Mouse (Mus musculus) hindbrain, embryonic 10.5 days (tissue): ENCODE data around the gene Dnmt3a. TPM values are rescaled to one million over a fixed set of nuclear protein-coding genes. Genes with fewer than 3 reads are reported as not detected.

ENCODE experiments used
- DNase-seq: peaks from one replicate; pipeline ENCODE4 v3.0.0-alpha.2; 2017; ENCODE audit warnings: low spot score
- H3K27ac ChIP-seq: fragments of 300-500 bp; sonication (generic); 2 replicates; pipeline ENCODE4 v1.5.1; 2016; ENCODE audit warnings: mild to moderate bottlenecking, moderate library complexity
- H3K27me3 ChIP-seq: fragments of 300-500 bp; sonication (generic); 2 replicates; pipeline ENCODE4 v1.6.1; 2016; ENCODE audit warnings: mild to moderate bottlenecking; ENCODE audit not compliant: poor library complexity, insufficient read depth, severe bottlenecking
- H3K36me3 ChIP-seq: fragments of 300-500 bp; sonication (generic); 2 replicates; pipeline ENCODE4 v1.6.1; 2016; ENCODE audit warnings: mild to moderate bottlenecking, moderate library complexity
- H3K4me1 ChIP-seq: fragments of 300-500 bp; sonication (generic); replicated peaks from 2 replicates; pipeline ENCODE4 v1.6.1; 2016; ENCODE audit warnings: mild to moderate bottlenecking
- H3K4me3 ChIP-seq: fragments of 300-500 bp; sonication (generic); 2 replicates; pipeline ENCODE4 v1.5.1; 2016; ENCODE audit warnings: mild to moderate bottlenecking, moderate library complexity
- H3K9me3 ChIP-seq: fragments of 300-500 bp; sonication (generic); 2 replicates; pipeline ENCODE4 v1.6.1; 2016; ENCODE audit warnings: mild to moderate bottlenecking, moderate library complexity
- WGBS: fragments of 180-500 bp; shearing (Covaris S2); methylation state at CpG from one replicate; pipeline ENCODE4 v1.1.7; 2016; 5-methylcytosine and 5-hydroxymethylcytosine counted together
- polyA plus RNA-seq: library from polyadenylated mRNA; unstranded; fragments of >200 nt; fragmentation: Nextera tagmentation; extraction: Ambion mirVana; gene quantifications from 2 replicates; pipeline ENCODE4 v1.2.1, GENCODE M21; 2016

Dnmt3a gene
- polyA plus RNA-seq, 1 experiment from 2014 or later, result 127 TPM

- H3K9me3 ChIP-seq, result no peaks in the 10 kb centered on the region
- peaks cover 4% of the 10 kb centered on the region; the same call in 1 of the 2 replicates for H3K36me3 ChIP-seq
- H3K4me1 ChIP-seq, result peaks cover 27% of the 10 kb centered on the region
- H3K27me3 ChIP-seq, result peaks cover 29% of the 10 kb centered on the region
- no peak overlapping the region; the same call in 1 of the 2 replicates for H3K27ac ChIP-seq
- no peak overlapping the region for H3K4me3 ChIP-seq
- DNase-seq, result peak; percentile 66
- 6% methylated on average over 6 of the region's 6 CpGs for WGBS
Measured at GRCm38 (mm10) chr12:3850731-3851130, 44.9 kb downstream of the Dnmt3a start.

DNA sequence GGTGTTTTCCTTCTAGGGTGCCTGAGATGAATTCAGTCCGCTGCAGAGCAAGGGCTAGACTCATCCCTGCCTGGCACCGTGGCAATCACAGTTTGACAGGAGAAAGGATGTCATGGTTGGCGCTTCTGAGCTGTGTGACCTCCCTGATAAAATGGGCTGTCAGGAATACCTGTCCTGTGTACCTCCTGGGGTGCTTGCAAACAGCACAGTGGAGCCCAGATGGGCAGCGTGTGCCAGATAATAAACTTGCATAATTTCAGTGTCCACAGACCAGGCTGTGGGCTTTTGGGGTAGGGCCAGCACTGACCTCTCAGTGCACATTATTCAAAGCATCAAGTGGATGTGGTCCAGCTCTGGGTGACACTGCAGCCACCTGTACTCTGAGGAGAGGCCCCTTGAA lies 45.4 kb downstream of the Dnmt3a start:
- Histone ChIP-seq H3K27ac (no peak overlapping the region; the same call in 1 of the 2 replicates), H3K27me3 (peaks cover 25% of the 10 kb centered on the region), H3K4me3 (no peak overlapping the region), H3K4me1 (peaks cover 31% of the 10 kb centered on the region), H3K9me3 (no peaks in the 10 kb centered on the region), H3K36me3 (0 out of 2 replicates have a peak, but pooled peaks cover 4% of the 10 kb centered on the region)
- DNase-seq, result no peak
- WGBS, result 44% methylated on average over 4 of the region's 4 CpGs

DNA sequence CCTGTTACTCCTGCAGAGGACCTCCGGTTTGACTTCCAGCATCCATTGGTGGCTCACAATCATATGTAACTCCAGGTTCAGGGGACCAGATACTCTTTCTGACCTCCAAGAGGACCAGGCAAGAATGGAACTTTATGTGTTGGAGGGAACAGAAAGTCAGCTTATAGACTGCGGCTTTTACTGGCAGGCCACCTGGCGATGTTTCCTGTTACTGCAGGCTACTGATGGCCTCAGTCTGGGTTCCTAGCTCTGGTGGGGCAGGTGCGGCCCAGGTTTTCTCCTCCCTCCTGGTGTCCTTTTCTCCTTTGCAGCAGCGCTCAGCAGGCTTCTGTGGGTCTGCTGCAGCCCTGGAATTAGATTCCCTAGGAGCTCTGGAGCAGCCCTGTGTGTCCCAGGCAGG lies 46.7 kb downstream of the Dnmt3a start:
- 41% methylated on average over 5 of the region's 5 CpGs for WGBS
- H3K9me3 ChIP-seq, result no peaks in the 10 kb centered on the region
- no peak overlapping the region for H3K4me3 ChIP-seq
- H3K27me3 ChIP-seq, result peaks cover 22% of the 10 kb centered on the region
- 0 out of 2 replicates have a peak, but pooled peaks cover 4% of the 10 kb centered on the region for H3K36me3 ChIP-seq
- H3K27ac ChIP-seq, result no peak overlapping the region
- peaks cover 35% of the 10 kb centered on the region for H3K4me1 ChIP-seq
- DNase-seq, result no peak

DNA sequence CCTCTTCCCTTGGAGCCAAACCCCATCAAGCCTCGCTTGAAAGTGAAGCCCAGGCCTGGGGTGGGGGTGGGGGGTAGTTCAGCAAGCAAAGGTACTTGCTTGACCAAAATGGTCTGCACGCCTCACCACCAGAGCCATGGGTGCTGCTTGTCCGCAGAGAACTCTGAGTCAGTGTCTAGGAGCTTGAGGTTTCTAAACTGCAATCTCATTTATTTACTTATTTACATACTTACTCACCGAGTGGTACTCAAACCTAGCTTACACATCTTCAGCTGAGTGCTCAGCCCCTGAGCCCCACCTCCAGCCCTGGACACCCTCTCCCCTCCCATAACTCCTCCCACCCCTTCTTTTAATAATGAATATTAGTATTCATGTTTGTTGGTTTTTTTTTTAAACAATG lies 48.6 kb downstream of the Dnmt3a start:
- Histone ChIP-seq H3K36me3 (0 out of 2 replicates have a peak, but pooled peaks cover 4% of the 10 kb centered on the region), H3K27ac (no peak overlapping the region), H3K4me3 (no peak overlapping the region), H3K9me3 (no peaks in the 10 kb centered on the region), H3K27me3 (peaks cover 19% of the 10 kb centered on the region), H3K4me1 (peaks cover 42% of the 10 kb centered on the region)
- 74% methylated on average over 4 of the region's 4 CpGs for WGBS
- no peak for DNase-seq

DNA sequence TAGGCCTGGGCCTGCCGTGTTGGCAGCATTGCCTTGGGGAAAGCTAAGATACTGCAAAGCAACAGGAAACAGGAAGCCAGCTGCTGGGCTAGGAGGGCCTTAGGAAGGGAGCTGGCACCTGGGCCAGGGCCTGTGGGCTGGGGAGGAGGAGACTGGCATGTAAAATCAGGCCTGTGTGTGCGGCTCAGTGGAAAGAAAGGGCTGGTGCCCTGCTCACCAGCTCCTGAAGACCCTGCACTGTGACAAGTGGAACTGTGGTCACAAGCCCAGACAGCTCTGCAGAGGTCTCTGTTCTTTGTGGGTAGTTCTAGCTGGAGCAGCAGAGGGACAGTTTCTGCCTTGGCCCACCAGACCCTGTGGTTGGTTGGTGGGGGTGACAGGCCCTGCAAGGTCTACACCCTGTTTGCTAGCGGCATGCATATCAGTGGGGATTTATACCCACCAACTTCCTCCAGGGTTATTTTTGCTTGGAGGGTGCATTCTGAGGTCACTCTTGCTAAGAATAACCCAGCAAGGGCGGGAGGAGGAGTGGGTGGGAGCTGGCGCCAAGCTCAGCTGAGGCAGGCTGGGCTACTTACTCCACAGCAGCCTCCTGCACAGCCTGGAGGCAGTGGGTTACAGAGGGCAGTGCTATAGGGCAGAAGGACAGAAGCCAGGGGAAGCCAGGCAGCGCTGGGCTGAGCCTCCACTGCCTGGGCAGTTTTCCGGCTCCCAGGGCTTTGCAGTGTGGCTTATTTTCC lies 50.1 kb downstream of the Dnmt3a start:
- DNase-seq, result no peak
- WGBS, result 57% methylated on average over 7 of the region's 7 CpGs
- 0 out of 2 replicates have a peak, but pooled peaks cover 4% of the 10 kb centered on the region for H3K36me3 ChIP-seq

DNA sequence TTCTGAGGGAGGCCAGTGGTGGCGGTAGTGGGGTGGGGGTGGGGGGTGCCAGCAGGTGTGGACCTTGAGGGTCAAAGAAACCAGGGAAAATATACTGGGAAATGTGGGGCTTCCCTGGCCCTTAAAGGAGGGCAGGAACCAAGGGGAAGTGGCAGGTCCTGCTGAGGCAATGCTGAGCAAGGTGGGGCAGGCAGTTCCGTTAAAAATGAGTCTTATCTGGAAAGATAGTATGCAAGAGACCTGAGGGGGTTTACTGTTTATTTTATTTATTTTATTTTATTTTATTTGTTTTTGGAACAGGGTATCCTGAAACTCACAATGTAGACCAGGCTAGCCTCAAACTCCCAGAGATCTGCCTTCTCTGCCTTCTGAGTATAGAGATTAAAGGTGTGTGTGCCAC lies 50.9 kb downstream of the Dnmt3a start:
- H3K4me3 ChIP-seq, result no peak overlapping the region

More for the DNA sequence above, 50.1 kb downstream of the Dnmt3a start:
- Histone ChIP-seq H3K4me3 (no peak overlapping the region), H3K9me3 (no peaks in the 10 kb centered on the region), H3K4me1 (peaks cover 35% of the 10 kb centered on the region), H3K27me3 (peaks cover 17% of the 10 kb centered on the region), H3K27ac (peak overlapping the region; percentile 23; the same call in 1 of the 2 replicates)

DNA sequence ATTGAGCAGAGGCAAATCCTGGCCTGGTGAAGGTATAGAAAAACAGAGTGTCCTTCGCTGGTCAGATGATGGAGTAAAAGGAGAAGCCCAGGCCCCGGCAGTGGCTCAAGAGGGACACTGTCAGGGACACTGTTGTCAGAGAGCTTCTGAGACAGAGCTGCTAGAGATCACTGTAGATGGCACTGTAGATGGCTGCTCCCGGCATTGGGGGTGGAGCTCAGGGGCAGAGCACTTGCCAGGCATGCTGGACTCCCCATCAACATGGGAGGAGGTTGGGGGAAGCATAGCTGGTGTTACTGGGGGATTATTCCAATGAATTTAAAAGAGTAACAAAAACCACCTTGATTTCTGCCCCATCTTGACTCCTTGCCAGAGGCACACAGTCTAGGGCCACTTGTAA lies 51.4 kb downstream of the Dnmt3a start:
- peaks cover 30% of the 10 kb centered on the region for H3K4me1 ChIP-seq

More for the DNA sequence above, 50.9 kb downstream of the Dnmt3a start:
- H3K9me3 ChIP-seq, result no peaks in the 10 kb centered on the region
- 0 out of 2 replicates have a peak, but pooled peaks cover 4% of the 10 kb centered on the region for H3K36me3 ChIP-seq
- DNase-seq, result no peak
- 85% methylated on average over 2 of the region's 2 CpGs for WGBS
- H3K27ac ChIP-seq, result 0 out of 2 replicates have a peak overlapping the region, but pooled peaks have one; percentile 23
- peaks cover 17% of the 10 kb centered on the region for H3K27me3 ChIP-seq
- peaks cover 30% of the 10 kb centered on the region for H3K4me1 ChIP-seq

GRCm38 (mm10) chr12:3857773-3858172 lies 52.0 kb downstream of the Dnmt3a start:
- Histone ChIP-seq H3K9me3 (no peaks in the 10 kb centered on the region), H3K27ac (no peak overlapping the region), H3K4me1 (peaks cover 30% of the 10 kb centered on the region), H3K4me3 (no peak overlapping the region), H3K27me3 (peaks cover 12% of the 10 kb centered on the region), H3K36me3 (0 out of 2 replicates have a peak, but pooled peaks cover 2% of the 10 kb centered on the region)
- WGBS, result 83% methylated on average over 9 of the region's 9 CpGs
- DNase-seq, result no peak

More for the DNA sequence above, 51.4 kb downstream of the Dnmt3a start:
- no peak overlapping the region for H3K4me3 ChIP-seq
- no peak overlapping the region for H3K27ac ChIP-seq
- H3K27me3 ChIP-seq, result peaks cover 17% of the 10 kb centered on the region
- no peaks in the 10 kb centered on the region for H3K9me3 ChIP-seq
- DNase-seq, result no peak
- 0 out of 2 replicates have a peak, but pooled peaks cover 4% of the 10 kb centered on the region for H3K36me3 ChIP-seq
- WGBS, result 80% methylated on average over 3 of the region's 3 CpGs

- H3K27me3 ChIP-seq, result peaks cover 4% of the 10 kb centered on the region; the same call in 1 of the 2 replicates
- no peak overlapping the region for H3K4me3 ChIP-seq
- 88% methylated on average over 4 of the region's 4 CpGs for WGBS
- no peak for DNase-seq
- H3K36me3 ChIP-seq, result no peaks in the 10 kb centered on the region
- peaks cover 30% of the 10 kb centered on the region for H3K4me1 ChIP-seq
- no peak overlapping the region for H3K27ac ChIP-seq
- no peaks in the 10 kb centered on the region for H3K9me3 ChIP-seq
Measured at GRCm38 (mm10) chr12:3858754-3859153, 52.9 kb downstream of the Dnmt3a start.

DNA sequence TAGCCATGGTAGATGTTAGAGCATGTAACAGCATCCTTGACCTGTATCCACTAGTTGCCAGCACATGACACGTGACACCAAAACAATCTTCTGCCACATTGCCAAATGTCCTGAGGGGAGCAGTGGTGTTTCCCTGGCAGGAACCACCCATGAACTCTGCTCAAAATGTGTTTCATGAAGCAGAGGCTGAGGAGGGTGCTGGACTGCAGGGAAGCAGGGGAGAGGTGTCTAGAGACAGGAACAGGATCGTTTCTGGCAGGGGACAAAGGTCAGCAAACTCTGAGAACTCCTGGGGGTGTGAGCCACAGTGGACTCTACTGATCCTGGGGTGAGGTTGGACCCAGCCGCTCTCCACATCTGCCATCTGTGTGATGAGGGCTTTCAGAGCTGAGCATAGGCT lies 53.7 kb downstream of the Dnmt3a start:
- DNase-seq, result no peak
- Histone ChIP-seq H3K4me1 (peaks cover 30% of the 10 kb centered on the region), H3K36me3 (no peaks in the 10 kb centered on the region), H3K9me3 (no peaks in the 10 kb centered on the region), H3K27me3 (peaks cover 3% of the 10 kb centered on the region; the same call in 1 of the 2 replicates), H3K4me3 (no peak overlapping the region), H3K27ac (no peak overlapping the region)
- WGBS, result 70% methylated on average over 3 of the region's 3 CpGs

- WGBS, result 51% methylated on average over 5 of the region's 5 CpGs
- peaks cover 2% of the 10 kb centered on the region; the same call in 1 of the 2 replicates for H3K27me3 ChIP-seq
- H3K27ac ChIP-seq, result no peak overlapping the region
- H3K4me3 ChIP-seq, result no peak overlapping the region
- H3K9me3 ChIP-seq, result no peaks in the 10 kb centered on the region
- no peaks in the 10 kb centered on the region for H3K36me3 ChIP-seq
- peaks cover 30% of the 10 kb centered on the region for H3K4me1 ChIP-seq
- DNase-seq, result no peak
Measured at GRCm38 (mm10) chr12:3860005-3860404, 54.2 kb downstream of the Dnmt3a start.

GRCm38 (mm10) chr12:3861665-3862228 lies 55.9 kb downstream of the Dnmt3a start:
- H3K9me3 ChIP-seq, result no peaks in the 10 kb centered on the region
- WGBS, result 87% methylated on average over 4 of the region's 4 CpGs
- no peak overlapping the region for H3K4me3 ChIP-seq
- no peaks in the 10 kb centered on the region for H3K27me3 ChIP-seq
- peaks cover 19% of the 10 kb centered on the region for H3K4me1 ChIP-seq
- H3K27ac ChIP-seq, result no peak overlapping the region
- DNase-seq, result no peak
- H3K36me3 ChIP-seq, result peaks cover 12% of the 10 kb centered on the region; the same call in 1 of the 2 replicates

DNA sequence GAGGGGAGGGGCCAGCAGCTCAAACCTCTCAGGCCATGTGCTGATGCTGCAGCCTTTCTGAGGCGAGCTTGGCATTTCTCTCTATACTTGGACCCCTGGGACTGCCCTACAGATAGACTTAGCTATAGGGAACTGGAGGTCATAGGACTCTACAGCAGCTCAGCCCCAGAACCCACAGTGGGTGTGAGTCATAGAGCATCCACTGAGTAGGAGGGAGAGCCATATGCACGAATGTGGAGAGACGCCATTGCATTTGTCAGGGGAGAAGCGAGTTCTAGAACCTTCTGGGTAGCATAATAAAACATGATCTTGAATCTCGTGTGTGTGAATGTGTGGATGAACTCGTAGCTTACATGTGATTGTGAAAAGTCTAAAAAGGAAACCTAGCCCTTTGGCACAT lies 56.4 kb downstream of the Dnmt3a start:
- peaks cover 12% of the 10 kb centered on the region; the same call in 1 of the 2 replicates for H3K36me3 ChIP-seq
- no peak overlapping the region for H3K4me3 ChIP-seq
- no peak for DNase-seq
- 88% methylated on average over 6 of the region's 6 CpGs for WGBS
- H3K27me3 ChIP-seq, result no peaks in the 10 kb centered on the region
- no peaks in the 10 kb centered on the region for H3K9me3 ChIP-seq
- peaks cover 19% of the 10 kb centered on the region for H3K4me1 ChIP-seq
- no peak overlapping the region for H3K27ac ChIP-seq
